Mouse (Mus musculus): ENCODE data around the gene Pnpla5.
"Not testable (repeated sequence)": the region's sequence is repeated elsewhere in the genome, so short reads cannot be mapped to it uniquely, and the experiment has no call there.

GRCm38 (mm10) chr15:84097536-84097935 lies 25.4 kb downstream of the Pnpla5 start:
- not testable (repeated sequence) for TF ChIP-seq CTCF (IDR thresholded peaks at IDR 0.05; ENCODE audit: borderline replicate concordance, insufficient read depth, low read length); POLR2A (IDR thresholded peaks at IDR 0.05; ENCODE audit: low read depth, low read length)

Measured in embryonic fibroblast, embryonic 13.5 days (primary cell).